Mouse (Mus musculus) G1E (cell line): ENCODE measurements at regions not wholly inside any gene's neighbourhood (a gene's known extent, or its start where the extent isn't known, plus 50 kb on each side); places are given as distances from the start of the nearest gene placed in this dataset.

Source experiments
- ATAC-seq: 2 replicates; pipeline ENCODE4 v1.8.0; 2016; ENCODE audit warnings: mild to moderate bottlenecking; ENCODE audit not compliant: insufficient number of reproducible peaks, poor library complexity, low FRiP score, severe bottlenecking; ENCODE audit errors: extremely low read depth
- DNase-seq: peaks from one replicate; pipeline ENCODE4 v3.0.0; 2012; ENCODE audit warnings: low spot score
- H3K27me3 ChIP-seq: 2 replicates; pipeline ENCODE4 v1.6.1; 2012; ENCODE audit warnings: mild to moderate bottlenecking, low read length, inconsistent platforms; ENCODE audit not compliant: insufficient read depth
- H3K36me3 ChIP-seq: replicated peaks from 2 replicates; pipeline ENCODE3; 2012; ENCODE audit warnings: mild to moderate bottlenecking, inconsistent platforms
- H3K4me1 ChIP-seq: 2 replicates; pipeline ENCODE4 v1.6.1; 2012; ENCODE audit warnings: low read depth, low read length, inconsistent platforms, mixed read lengths; ENCODE audit not compliant: insufficient read depth
- H3K4me3 ChIP-seq: 2 replicates; pipeline ENCODE4 v1.5.1; 2012; ENCODE audit warnings: low read depth, mild to moderate bottlenecking, inconsistent platforms, low read length, moderate library complexity, mixed read lengths
- H3K9me3 ChIP-seq: replicated peaks from 2 replicates; pipeline ENCODE4 v1.6.1; 2012; ENCODE audit warnings: inconsistent platforms
- CTCF ChIP-seq: IDR thresholded peaks from 2 replicates; pipeline ENCODE4 v1.5.1; 2012; ENCODE audit warnings: low read depth, low read length, inconsistent platforms, mixed read lengths
- GATA1 ChIP-seq: IDR thresholded peaks from 2 replicates; pipeline ENCODE4 v1.6.1; 2012; ENCODE audit warnings: borderline replicate concordance, low read length, inconsistent platforms, mixed read lengths
- GATA2 ChIP-seq: IDR thresholded peaks from 2 replicates; pipeline ENCODE4 v1.6.1; 2012; ENCODE audit warnings: low read depth, low read length, inconsistent platforms, borderline replicate concordance
- POLR2AphosphoS5 ChIP-seq: IDR thresholded peaks from 2 replicates; pipeline ENCODE4 v1.6.1; 2012; ENCODE audit warnings: low read depth, low read length, inconsistent platforms; ENCODE audit not compliant: insufficient replicate concordance
- TAL1 ChIP-seq: conservative IDR thresholded peaks from 2 replicates; pipeline ENCODE4 v1.6.1; 2012; ENCODE audit warnings: low read depth, low read length, inconsistent platforms, mixed read lengths

- no peaks in the 10 kb centered on the region for H3K4me1 ChIP-seq
- H3K36me3 ChIP-seq = no peaks in the 10 kb centered on the region
- H3K9me3 ChIP-seq = peaks cover 26% of the 10 kb centered on the region
- ATAC-seq = no peak
- no peak for TF ChIP-seq POLR2AphosphoS5
- TF ChIP-seq CTCF = no peak
- no peak for TF ChIP-seq TAL1
- TF ChIP-seq GATA2 = no peak
- no peak for TF ChIP-seq GATA1
- H3K27me3 ChIP-seq = no peaks in the 10 kb centered on the region
- DNase-seq = no peak
- no peak overlapping the region for H3K4me3 ChIP-seq
Measured at GRCm38 (mm10) chr15:72377201-72377600, 1457.2 kb upstream of the Gm6569 start.

DNA sequence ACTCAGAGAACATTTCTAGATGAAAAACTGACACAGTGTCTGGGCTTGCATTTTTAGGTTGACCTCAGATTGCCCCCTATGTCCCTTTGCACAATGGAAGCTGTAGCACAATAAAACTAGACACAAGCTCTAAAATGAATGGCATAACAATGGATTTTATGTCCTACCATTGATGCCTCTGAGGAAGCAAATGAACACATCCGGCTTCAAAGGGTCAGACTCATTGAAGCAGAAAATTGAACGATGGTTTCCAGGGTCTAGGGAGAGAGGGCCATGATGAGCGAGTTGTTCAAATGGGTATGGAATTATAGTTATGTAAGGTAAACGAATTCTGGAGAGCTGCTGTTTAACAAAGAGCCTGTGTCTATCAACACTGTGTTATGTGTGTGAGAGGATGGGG is 1455.1 kb upstream of the Gm6569 start:
- TF ChIP-seq GATA1 (no peak), GATA2 (no peak), POLR2AphosphoS5 (no peak), CTCF (no peak), TAL1 (no peak)
- no peaks in the 10 kb centered on the region for H3K36me3 ChIP-seq

DNA sequence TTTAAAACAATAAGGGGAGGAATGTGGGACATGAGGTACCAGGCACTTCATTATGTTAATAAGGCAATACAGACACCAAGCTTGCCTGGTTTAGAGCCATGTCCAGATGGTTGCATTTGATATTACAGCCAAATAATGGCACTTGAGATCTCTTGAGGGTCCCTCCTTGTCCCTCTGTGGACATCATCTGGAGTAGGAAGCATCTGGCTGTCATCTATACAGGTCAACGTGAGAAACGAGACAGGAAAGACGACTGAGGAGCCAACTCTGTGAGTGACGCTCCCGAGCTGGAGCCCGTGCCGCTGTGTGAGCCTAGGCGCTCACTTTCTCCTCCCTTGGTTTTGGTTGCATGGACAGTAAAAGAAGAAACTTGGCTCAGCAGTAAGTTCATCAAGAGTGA is 1453.2 kb upstream of the Gm6569 start:
- Histone ChIP-seq H3K4me1 (no peaks in the 10 kb centered on the region), H3K36me3 (no peaks in the 10 kb centered on the region), H3K27me3 (no peaks in the 10 kb centered on the region), H3K9me3 (peaks cover 23% of the 10 kb centered on the region), H3K4me3 (no peak overlapping the region)
- ATAC-seq (no peak), DNase-seq (no peak)
- TF ChIP-seq POLR2AphosphoS5 (no peak), CTCF (no peak), TAL1 (no peak), GATA2 (no peak), GATA1 (no peak)

More for the DNA sequence above, 1455.1 kb upstream of the Gm6569 start:
- H3K4me1 ChIP-seq = no peaks in the 10 kb centered on the region
- no peak overlapping the region for H3K4me3 ChIP-seq
- no peaks in the 10 kb centered on the region for H3K27me3 ChIP-seq
- DNase-seq = no peak
- H3K9me3 ChIP-seq = peaks cover 27% of the 10 kb centered on the region
- ATAC-seq = no peak

DNA sequence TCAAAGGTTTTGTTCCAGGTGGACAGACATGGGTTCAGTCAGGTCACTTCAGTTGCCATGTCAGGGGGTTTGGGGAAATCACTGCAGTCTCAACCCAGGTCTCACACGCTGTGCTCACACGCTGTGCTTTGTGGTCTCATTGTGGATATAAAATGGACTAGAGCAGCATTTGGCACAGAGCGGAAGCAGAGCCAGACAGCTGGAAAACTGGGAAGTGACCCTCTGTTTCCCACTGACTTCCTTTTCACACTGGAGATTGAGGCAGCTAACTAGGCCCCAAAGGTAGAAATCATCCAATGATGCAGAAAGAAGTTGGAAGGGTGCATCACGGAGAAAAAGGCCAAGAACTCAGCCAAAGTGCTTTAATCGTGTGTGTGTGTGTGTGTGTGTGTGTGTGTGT is 1452.6 kb upstream of the Gm6569 start:
- no peaks in the 10 kb centered on the region for H3K27me3 ChIP-seq
- peaks cover 23% of the 10 kb centered on the region for H3K9me3 ChIP-seq
- ATAC-seq (no peak), DNase-seq (no peak)
- H3K4me3 ChIP-seq = no peak overlapping the region
- H3K4me1 ChIP-seq = no peaks in the 10 kb centered on the region
- TF ChIP-seq GATA2 = no peak
- TF ChIP-seq GATA1 = no peak
- TF ChIP-seq TAL1 = no peak
- TF ChIP-seq POLR2AphosphoS5 = no peak
- no peak for TF ChIP-seq CTCF
- H3K36me3 ChIP-seq = no peaks in the 10 kb centered on the region

DNA sequence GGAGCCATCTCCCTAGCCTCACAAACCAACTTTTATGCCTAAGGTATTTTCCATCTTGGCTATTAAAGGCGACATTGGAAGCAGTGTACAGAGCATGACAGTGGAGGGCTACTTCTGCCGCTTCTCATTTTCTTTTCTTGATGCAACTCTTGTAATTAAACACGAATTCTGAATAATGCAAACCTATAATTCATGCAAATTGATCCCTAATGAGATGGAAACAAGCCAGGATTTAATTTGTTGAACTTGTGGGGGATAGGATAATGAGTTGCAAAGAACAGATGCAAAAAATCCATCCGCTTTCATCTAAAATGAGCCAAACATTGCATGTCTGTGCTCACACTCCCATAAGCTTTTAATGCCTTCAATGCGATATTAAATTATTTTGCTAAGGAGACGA is 1451.8 kb upstream of the Gm6569 start:
- peaks cover 23% of the 10 kb centered on the region for H3K9me3 ChIP-seq
- H3K4me3 ChIP-seq = no peak overlapping the region
- TF ChIP-seq GATA1 = no peak
- TF ChIP-seq CTCF = no peak
- no peaks in the 10 kb centered on the region for H3K36me3 ChIP-seq
- no peaks in the 10 kb centered on the region for H3K27me3 ChIP-seq
- DNase-seq (no peak), ATAC-seq (no peak)
- no peaks in the 10 kb centered on the region for H3K4me1 ChIP-seq

DNA sequence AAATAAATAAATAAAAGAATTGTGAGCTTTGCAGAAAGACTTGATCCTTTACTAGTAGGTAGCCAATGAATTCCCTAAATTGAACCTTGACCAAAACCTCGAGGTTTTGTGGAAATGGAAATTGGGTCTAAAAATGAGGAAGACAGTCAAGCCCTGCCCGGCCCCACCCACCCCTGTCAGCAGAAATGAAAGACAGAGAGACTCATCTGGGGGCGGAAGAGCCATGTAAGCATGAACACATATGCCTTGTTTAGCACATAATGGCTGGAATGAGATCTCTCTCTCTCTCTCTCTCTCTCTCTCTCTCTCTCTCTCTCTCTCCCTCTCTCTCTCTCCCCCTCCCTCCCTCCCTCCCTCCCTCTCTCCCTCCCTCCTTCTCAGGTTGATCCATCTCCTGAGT is 1451.3 kb upstream of the Gm6569 start:
- Histone ChIP-seq H3K9me3 (peaks cover 21% of the 10 kb centered on the region), H3K36me3 (no peaks in the 10 kb centered on the region), H3K4me1 (no peaks in the 10 kb centered on the region), H3K4me3 (no peak overlapping the region), H3K27me3 (no peaks in the 10 kb centered on the region)
- ATAC-seq = no peak
- no peak for DNase-seq
- TF ChIP-seq GATA2 = no peak
- TF ChIP-seq GATA1 = no peak
- TF ChIP-seq TAL1 = no peak
- no peak for TF ChIP-seq POLR2AphosphoS5
- TF ChIP-seq CTCF = no peak

- TF ChIP-seq TAL1 (no peak), POLR2AphosphoS5 (no peak), GATA1 (no peak), GATA2 (no peak), CTCF (no peak)
- no peaks in the 10 kb centered on the region for H3K36me3 ChIP-seq
- no peak overlapping the region for H3K4me3 ChIP-seq
- H3K27me3 ChIP-seq = no peaks in the 10 kb centered on the region
- H3K9me3 ChIP-seq = peaks cover 24% of the 10 kb centered on the region
- no peak for ATAC-seq
- DNase-seq = no peak
- no peaks in the 10 kb centered on the region for H3K4me1 ChIP-seq
Measured at GRCm38 (mm10) chr15:72383470-72383869, 1450.9 kb upstream of the Gm6569 start.
